Mouse (Mus musculus) midbrain, embryonic 11.5 days (tissue): ENCODE data around the gene Epha4. TPM values are rescaled to one million over a fixed set of nuclear protein-coding genes. Genes with fewer than 3 reads are reported as not detected.

Experiments
- ATAC-seq: fragments of 200-750 bp; cut with Nextera tagmentation; 2 replicates; pipeline ENCODE4 v1.8.0; 2017; ENCODE audit warnings: moderate TSS enrichment, moderate library complexity; ENCODE audit not compliant: low FRiP score
- DNase-seq: peaks from one replicate; pipeline ENCODE4 v3.0.0; 2015; ENCODE audit warnings: low spot score; ENCODE audit errors: missing footprints
- H3K27ac ChIP-seq: fragments of 300-500 bp; sonication (generic); 2 replicates; pipeline ENCODE4 v1.5.1; 2014; ENCODE audit warnings: low read depth, low read length
- H3K27me3 ChIP-seq: fragments of 300-500 bp; sonication (generic); 2 replicates; pipeline ENCODE4 v1.6.1; 2014; ENCODE audit warnings: mild to moderate bottlenecking, low read length, moderate library complexity, mixed read lengths; ENCODE audit not compliant: control insufficient read depth, insufficient read depth
- H3K36me3 ChIP-seq: fragments of 300-500 bp; sonication (generic); 2 replicates; pipeline ENCODE4 v1.6.1; 2014; ENCODE audit warnings: mild to moderate bottlenecking, low read length, moderate library complexity, mixed read lengths; ENCODE audit not compliant: control insufficient read depth, insufficient read depth
- H3K4me1 ChIP-seq: fragments of 300-500 bp; sonication (generic); 2 replicates; pipeline ENCODE4 v1.6.1; 2014; ENCODE audit warnings: low read length; ENCODE audit not compliant: control insufficient read depth, insufficient read depth
- H3K4me2 ChIP-seq: fragments of 300-500 bp; sonication (generic); 2 replicates; pipeline ENCODE4 v1.6.1; 2014; ENCODE audit warnings: mild to moderate bottlenecking, moderate library complexity
- H3K4me3 ChIP-seq: fragments of 300-500 bp; sonication (generic); 2 replicates; pipeline ENCODE4 v1.5.1; 2014; ENCODE audit warnings: low read depth, low read length
- H3K9ac ChIP-seq: fragments of 300-500 bp; sonication (generic); 2 replicates; pipeline ENCODE4 v1.6.1; 2014; ENCODE audit warnings: low read length
- H3K9me3 ChIP-seq: fragments of 300-500 bp; sonication (generic); 2 replicates; pipeline ENCODE4 v1.6.1; 2016; ENCODE audit warnings: low read length; ENCODE audit not compliant: control insufficient read depth
- WGBS: fragments of 180-500 bp; shearing (Covaris S2); extraction: QIAGEN DNeasy Blood & Tissue Kit; methylation state at CpG from one replicate; pipeline ENCODE4 v1.1.7; 2014; 5-methylcytosine and 5-hydroxymethylcytosine counted together
- polyA plus RNA-seq: library from polyadenylated mRNA; unstranded; fragments of >200 nt; fragmentation: Nextera tagmentation; extraction: Ambion mirVana; gene quantifications from 2 replicates; pipeline ENCODE4 v1.2.1, GENCODE M21; 2014

Epha4 gene
- polyA plus RNA-seq, 1 experiment from 2014 or later, result 19.4 TPM

DNA sequence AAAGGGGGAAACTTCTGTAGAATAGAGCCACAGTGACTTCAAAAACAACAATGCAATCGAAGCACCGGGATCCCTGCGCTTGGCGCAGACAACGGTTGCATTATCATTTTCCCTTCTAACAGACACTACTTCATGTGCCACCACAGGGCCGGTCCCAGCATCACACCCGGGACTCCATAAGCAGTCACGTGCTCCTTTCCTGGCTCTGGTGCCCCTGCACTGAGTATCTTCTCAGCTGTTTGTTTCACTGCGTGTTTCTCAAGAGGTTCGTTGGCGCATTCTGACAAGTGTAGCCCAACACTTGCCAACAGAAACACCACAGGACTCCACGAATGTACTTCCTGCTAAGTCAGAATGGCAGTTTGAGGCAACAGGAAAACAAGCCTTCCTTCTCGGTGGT, 102.6 kb downstream of the Epha4 start:
- no peak overlapping the region for H3K27ac ChIP-seq
- no peaks in the 10 kb centered on the region for H3K27me3 ChIP-seq
- H3K36me3 ChIP-seq, result no peaks in the 10 kb centered on the region
- no peak overlapping the region for H3K4me2 ChIP-seq
- H3K4me3 ChIP-seq, result no peak overlapping the region
- WGBS, result 84% methylated on average over 13 of the region's 13 CpGs
- H3K9me3 ChIP-seq, result no peaks in the 10 kb centered on the region
- H3K9ac ChIP-seq, result no peak overlapping the region
- H3K4me1 ChIP-seq, result peaks cover 5% of the 10 kb centered on the region
- no peak for DNase-seq
- no peak for ATAC-seq

DNA sequence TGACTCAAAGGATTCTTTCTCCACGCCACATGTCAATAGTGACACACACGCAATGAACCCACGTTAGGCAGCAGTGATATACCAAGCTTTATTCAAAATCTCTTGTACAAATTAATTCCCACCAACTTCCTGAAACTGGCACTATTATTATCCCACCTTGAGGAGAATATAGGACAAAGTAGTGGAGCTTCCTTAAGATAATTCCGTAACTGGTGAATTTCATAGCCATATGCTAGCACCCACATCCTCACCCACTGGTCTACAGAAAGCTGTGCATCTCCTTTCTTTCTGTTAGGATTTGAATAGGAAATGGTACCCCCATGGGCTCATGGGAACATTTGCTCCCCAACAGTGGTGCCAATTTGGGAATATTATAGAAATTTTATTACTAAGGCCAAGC, 103.7 kb downstream of the Epha4 start:
- WGBS, result 91% methylated on average over 4 of the region's 4 CpGs
- Histone ChIP-seq H3K36me3 (no peaks in the 10 kb centered on the region), H3K9me3 (no peaks in the 10 kb centered on the region), H3K4me2 (no peak overlapping the region), H3K9ac (no peak overlapping the region), H3K27me3 (no peaks in the 10 kb centered on the region), H3K27ac (no peak overlapping the region), H3K4me3 (no peak overlapping the region), H3K4me1 (peaks cover 5% of the 10 kb centered on the region)
- ATAC-seq (no peak), DNase-seq (no peak)

DNA sequence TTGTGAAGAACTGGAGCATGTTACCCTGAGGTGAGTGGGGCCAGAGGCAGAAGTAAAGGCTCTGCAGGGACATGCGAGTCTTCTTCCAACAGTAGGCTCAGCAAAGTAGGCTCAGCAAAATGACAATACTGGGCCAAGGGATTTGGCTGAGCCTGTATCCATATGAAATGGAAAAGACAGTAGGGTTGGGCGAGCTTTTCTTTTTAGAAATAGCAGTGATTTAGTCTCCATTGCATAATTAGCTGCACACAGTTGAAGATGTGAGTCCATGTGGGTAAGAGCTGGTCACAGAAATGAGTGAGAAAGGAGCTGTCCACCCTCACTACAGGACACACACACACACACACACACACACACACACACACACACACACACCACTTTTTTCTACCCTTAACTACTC, 104.2 kb downstream of the Epha4 start:
- DNase-seq (no peak), ATAC-seq (no peak)
- Histone ChIP-seq H3K4me2 (no peak overlapping the region), H3K4me1 (peaks cover 5% of the 10 kb centered on the region), H3K27me3 (no peaks in the 10 kb centered on the region), H3K27ac (no peak overlapping the region), H3K36me3 (no peaks in the 10 kb centered on the region), H3K9ac (no peak overlapping the region), H3K9me3 (no peaks in the 10 kb centered on the region), H3K4me3 (no peak overlapping the region)
- 87% methylated on average over 2 of the region's 2 CpGs for WGBS

DNA sequence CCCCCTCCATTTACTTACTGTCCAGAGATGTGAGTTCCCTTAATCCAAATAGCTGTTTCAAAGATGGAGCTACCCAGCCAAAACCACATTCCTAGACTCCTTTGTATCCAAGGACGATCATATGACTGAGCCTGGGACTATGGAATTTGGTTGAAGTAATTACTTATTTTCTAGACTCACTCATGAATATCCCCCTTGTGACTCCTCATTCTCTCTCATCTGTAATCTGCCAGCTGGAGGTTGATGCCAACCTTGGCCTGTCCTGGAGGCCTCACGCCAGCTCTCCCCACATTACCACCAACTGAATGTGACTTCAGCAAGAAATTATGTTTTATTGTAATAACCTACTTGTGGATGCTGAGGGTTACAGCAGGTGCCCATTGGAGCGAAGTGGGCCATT, 104.7 kb downstream of the Epha4 start:
- Histone ChIP-seq H3K4me1 (peaks cover 5% of the 10 kb centered on the region), H3K9me3 (no peaks in the 10 kb centered on the region), H3K27ac (no peak overlapping the region), H3K36me3 (no peaks in the 10 kb centered on the region), H3K9ac (no peak overlapping the region), H3K4me2 (no peak overlapping the region), H3K4me3 (no peak overlapping the region), H3K27me3 (no peaks in the 10 kb centered on the region)
- DNase-seq (no peak), ATAC-seq (no peak)
- WGBS, result 57% methylated on average over 3 of the region's 3 CpGs

DNA sequence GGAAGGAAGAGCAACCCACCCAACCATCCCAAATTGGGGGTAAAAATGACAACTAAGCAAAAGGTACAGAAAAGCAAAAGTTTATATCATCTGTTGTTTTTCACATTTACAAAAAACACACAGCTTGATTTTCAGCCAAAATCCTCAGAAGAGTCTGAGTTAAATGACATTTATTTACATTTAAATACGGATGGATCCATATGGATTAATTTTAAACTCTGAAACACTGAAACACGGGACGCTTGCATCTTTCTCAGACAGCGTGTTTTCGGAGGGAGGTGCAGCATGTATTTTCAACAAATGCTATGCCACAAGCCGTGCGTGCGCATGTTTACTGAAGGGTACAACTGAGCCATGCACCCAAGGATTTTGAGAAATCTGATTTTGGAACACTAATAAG, 105.4 kb downstream of the Epha4 start:
- 95% methylated on average over 8 of the region's 8 CpGs for WGBS
- Histone ChIP-seq H3K27me3 (no peaks in the 10 kb centered on the region), H3K9me3 (no peaks in the 10 kb centered on the region), H3K4me3 (no peak overlapping the region), H3K4me2 (no peak overlapping the region), H3K4me1 (peaks cover 5% of the 10 kb centered on the region), H3K9ac (no peak overlapping the region), H3K27ac (no peak overlapping the region), H3K36me3 (no peaks in the 10 kb centered on the region)
- DNase-seq (no peak), ATAC-seq (no peak)

DNA sequence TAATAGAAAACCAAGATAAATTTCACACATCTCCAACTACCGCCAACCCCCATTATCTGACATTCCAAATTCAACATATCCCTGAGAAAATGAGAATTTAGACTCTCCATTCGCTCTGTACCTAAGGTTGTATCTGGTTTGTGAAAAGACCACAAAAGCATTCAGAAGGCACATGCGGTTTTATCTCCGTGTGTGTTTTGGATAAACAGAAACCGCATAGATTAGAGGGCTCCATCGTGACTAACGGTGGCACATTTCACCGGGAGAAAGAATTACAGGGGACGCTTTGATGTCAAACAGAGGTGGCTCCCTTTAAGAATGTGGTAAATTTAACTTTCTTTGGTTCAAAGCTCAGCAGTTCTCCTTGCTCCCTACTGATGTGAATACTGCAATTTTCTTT, 107.5 kb downstream of the Epha4 start:
- 57% methylated on average over 9 of the region's 9 CpGs for WGBS
- H3K9ac ChIP-seq, result no peak overlapping the region
- no peaks in the 10 kb centered on the region for H3K27me3 ChIP-seq
- no peak overlapping the region for H3K4me2 ChIP-seq
- ATAC-seq (no peak), DNase-seq (no peak)
- H3K36me3 ChIP-seq, result no peaks in the 10 kb centered on the region
- H3K4me1 ChIP-seq, result peaks cover 3% of the 10 kb centered on the region
- H3K4me3 ChIP-seq, result no peak overlapping the region
- no peaks in the 10 kb centered on the region for H3K9me3 ChIP-seq
- no peak overlapping the region for H3K27ac ChIP-seq

DNA sequence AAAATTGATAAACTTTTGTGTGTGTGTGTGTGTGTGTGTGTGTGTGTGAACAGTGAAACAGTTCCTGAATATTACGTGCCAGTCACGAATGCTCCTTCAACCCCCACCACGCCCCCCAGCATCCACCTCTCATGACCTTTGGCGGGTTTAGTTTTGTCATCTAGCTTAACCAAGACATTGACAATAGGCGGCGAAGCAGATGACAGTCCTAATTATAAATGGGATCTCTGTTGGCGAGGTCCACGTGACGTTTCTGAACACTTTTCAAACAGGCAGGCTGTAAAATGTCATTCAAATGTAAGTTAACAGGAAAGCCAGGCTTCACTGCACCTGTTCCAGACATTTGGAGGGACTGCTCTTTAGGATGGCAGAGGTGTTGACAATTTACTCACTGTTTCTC, 108.3 kb downstream of the Epha4 start:
- H3K9me3 ChIP-seq, result no peaks in the 10 kb centered on the region
- no peak overlapping the region for H3K4me3 ChIP-seq
- DNase-seq, result no peak
- no peak overlapping the region for H3K27ac ChIP-seq
- no peak overlapping the region for H3K9ac ChIP-seq
- no peaks in the 10 kb centered on the region for H3K36me3 ChIP-seq
- 51% methylated on average over 9 of the region's 9 CpGs for WGBS
- no peak for ATAC-seq
- H3K27me3 ChIP-seq, result no peaks in the 10 kb centered on the region
- no peak overlapping the region for H3K4me2 ChIP-seq
- peaks cover 3% of the 10 kb centered on the region for H3K4me1 ChIP-seq

DNA sequence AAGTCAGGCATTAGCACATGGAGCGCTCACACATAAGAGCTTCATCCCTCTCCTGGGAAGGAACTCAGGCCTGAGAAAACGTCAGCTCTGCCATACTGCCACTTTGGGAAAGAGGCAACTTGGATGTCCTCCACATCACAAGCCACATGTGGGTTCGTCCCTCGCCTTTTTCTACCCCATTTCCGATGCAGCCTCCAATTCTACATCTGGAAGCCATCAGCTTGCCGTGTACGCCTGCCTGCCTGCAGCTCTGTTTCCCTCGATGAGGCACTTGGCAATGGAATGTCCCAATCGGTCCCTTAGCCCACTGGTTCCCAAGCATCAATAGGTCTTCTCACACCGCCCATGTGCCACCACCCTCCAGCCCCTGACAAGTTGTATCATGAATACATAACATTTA, 110.4 kb downstream of the Epha4 start:
- H3K4me1 ChIP-seq, result no peaks in the 10 kb centered on the region; the same call in 1 of the 2 replicates
- no peaks in the 10 kb centered on the region for H3K27me3 ChIP-seq
- DNase-seq (no peak), ATAC-seq (no peak)
- 79% methylated on average over 10 of the region's 10 CpGs for WGBS
- no peaks in the 10 kb centered on the region for H3K9me3 ChIP-seq
- no peak overlapping the region for H3K9ac ChIP-seq
- no peak overlapping the region for H3K4me3 ChIP-seq
- H3K27ac ChIP-seq, result no peak overlapping the region
- peaks cover 3% of the 10 kb centered on the region; the same call in 1 of the 2 replicates for H3K36me3 ChIP-seq
- no peak overlapping the region for H3K4me2 ChIP-seq

DNA sequence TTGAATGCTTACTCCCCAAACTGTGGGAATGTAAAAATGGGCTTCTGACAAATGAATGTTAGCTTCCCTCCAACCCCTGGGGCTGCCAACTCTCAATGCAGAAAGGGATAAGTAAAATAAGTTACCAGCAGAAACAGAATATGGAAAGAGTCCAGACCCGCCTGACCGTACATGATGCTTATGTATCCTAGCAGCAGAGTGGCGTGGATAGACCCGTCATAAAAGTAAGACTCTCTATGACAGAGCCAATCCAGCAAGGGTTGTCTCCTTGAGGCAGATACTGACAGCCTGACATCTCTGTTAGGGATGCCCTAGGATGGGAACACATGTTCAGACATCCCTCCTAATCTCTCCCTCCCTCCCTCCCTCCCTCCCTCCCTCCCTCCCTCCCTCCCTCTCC, 111.9 kb downstream of the Epha4 start:
- H3K36me3 ChIP-seq, result peaks cover 9% of the 10 kb centered on the region; the same call in 1 of the 2 replicates
- no peaks in the 10 kb centered on the region for H3K9me3 ChIP-seq
- no peak overlapping the region for H3K4me3 ChIP-seq
- WGBS, result 88% methylated on average over 4 of the region's 4 CpGs
- DNase-seq (no peak), ATAC-seq (no peak)
- no peak overlapping the region for H3K9ac ChIP-seq
- no peak overlapping the region for H3K27ac ChIP-seq
- no peaks in the 10 kb centered on the region for H3K27me3 ChIP-seq
- no peaks in the 10 kb centered on the region; the same call in 1 of the 2 replicates for H3K4me1 ChIP-seq
- no peak overlapping the region for H3K4me2 ChIP-seq

DNA sequence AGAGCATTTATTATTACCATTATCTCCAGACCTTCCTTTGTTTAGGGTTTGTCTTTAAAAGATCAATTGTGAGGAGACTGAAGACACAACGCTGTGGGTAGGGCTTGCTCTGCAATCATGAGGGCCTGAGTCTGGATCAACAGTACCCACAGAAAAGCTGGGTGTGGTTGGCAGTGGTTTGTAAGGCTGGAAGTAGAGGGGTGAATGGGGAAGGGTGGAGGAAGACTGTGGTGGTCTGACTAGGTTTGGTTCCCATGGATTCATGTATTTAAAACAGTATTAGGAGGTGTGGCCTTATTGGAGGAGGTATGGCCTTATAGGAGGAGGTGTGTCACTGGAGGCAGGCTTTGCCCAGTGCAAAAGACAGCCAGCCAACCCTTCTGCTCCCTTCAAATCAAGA, 113.4 kb downstream of the Epha4 start:
- ATAC-seq (no peak), DNase-seq (no peak)
- Histone ChIP-seq H3K4me1 (no peaks in the 10 kb centered on the region; the same call in 1 of the 2 replicates), H3K4me3 (no peak overlapping the region), H3K9me3 (no peaks in the 10 kb centered on the region), H3K27me3 (no peaks in the 10 kb centered on the region), H3K27ac (no peak overlapping the region), H3K4me2 (no peak overlapping the region), H3K36me3 (peaks cover 10% of the 10 kb centered on the region; the same call in 1 of the 2 replicates), H3K9ac (no peak overlapping the region)
- WGBS, result 69% methylated on average over 1 of the region's 1 CpGs
